Mouse (Mus musculus): Measurements from ENCODE around the gene Oxa1l. TPM values are rescaled to one million over a fixed set of nuclear protein-coding genes. Genes with fewer than 3 reads are reported as not detected.
"Not testable (repeated sequence)": the region's sequence is repeated elsewhere in the genome, so short reads cannot be mapped to it uniquely, and the experiment has no call there.

The Oxa1l gene
- total RNA-seq (2021), result 10 to 100 TPM; 61.3 to 65.4 TPM
- long read RNA-seq, experiment 1, transcript Oxa1l-201 (10 exons, 2,538 nt), result major isoform, 28 of 45 reads
- long read RNA-seq, experiment 1, partial matches to known transcripts, result 16 of 45 reads
- long read RNA-seq, experiment 1, other reads (novel, unspliced or antisense), result 1 of 45 reads
- long read RNA-seq, experiment 2, transcript Oxa1l-201 (10 exons, 2,538 nt), result major isoform, 39 of 64 reads
- long read RNA-seq, experiment 2, partial matches to known transcripts, result 20 of 64 reads
- long read RNA-seq, experiment 2, other reads (novel, unspliced or antisense), result 3 of 64 reads

DNA sequence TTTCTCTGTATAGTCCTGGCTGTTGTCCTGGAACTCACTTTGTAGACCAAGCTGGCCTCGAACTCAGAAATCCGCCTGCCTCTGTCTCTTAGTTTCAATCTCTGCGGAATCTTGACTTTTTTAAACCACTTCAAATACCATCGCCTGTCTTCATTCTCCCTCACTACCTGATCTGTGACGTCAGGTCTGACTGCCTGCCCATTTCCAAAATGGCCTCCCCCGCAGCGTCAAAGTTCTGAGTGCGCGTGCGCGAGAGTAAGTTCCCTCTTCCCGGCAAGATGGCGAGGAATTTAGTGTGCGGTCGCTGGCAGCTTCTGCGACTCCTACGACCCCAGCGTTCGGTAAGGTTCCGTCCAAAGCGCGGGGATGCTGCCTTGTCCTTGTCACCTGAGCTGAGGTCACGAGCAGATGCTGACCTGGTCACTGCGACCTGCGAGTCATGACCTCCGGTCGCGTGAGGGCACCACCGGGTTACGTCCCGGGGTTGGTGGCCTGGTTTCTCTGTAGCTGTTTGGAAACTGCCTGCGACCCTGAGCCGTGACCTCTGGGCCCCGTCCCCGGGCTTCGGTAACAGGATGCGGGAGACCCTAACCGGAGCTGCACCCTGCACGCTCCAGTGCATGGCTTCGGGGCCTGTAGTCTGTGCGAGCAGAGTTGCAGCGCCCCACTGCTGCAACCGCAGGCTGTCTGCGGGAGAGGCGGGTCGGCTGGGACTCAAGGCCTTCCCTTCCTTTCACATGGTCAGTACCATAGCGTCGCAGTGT is at the start of gene Oxa1l:
Gene Oxa1l, plus strand, starts transcription at position 258 of the 764 bp plus-strand sequence.
- DNase-seq (ENCODE audit: low spot score in 2 of 2), result peak; percentile 96 to 97
- intact Hi-C loops (cut with DNase I), result loop anchor here (5.0 kb wide), 1 partner anchor 108 kb away; the partner anchor contains the start of genes Abhd4 and Dad1

DNA sequence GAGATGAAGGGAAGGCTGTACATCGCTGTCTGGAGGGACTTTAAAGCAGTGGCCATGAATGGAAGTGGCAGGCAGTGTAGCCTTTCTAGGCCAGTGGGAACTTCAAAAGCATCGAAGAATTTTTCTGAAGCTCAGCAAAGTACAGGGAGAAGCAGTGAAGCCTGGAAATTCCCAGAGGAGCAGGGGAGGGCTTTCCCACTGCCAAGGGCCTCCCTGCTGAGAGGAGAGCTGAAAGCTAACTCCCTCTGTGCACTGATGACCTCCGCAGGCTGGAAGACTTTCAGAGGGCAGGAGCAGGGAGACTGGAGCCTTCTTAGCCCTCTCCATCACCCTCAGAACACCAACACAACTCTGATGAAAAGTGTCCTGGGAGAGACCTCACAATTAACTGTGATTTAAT is 48.9 kb upstream of the Oxa1l start:
- intact Hi-C loops (cut with DNase I), result no loop called here
- no peak for DNase-seq (ENCODE audit: low spot score in 2 of 2)

DNA sequence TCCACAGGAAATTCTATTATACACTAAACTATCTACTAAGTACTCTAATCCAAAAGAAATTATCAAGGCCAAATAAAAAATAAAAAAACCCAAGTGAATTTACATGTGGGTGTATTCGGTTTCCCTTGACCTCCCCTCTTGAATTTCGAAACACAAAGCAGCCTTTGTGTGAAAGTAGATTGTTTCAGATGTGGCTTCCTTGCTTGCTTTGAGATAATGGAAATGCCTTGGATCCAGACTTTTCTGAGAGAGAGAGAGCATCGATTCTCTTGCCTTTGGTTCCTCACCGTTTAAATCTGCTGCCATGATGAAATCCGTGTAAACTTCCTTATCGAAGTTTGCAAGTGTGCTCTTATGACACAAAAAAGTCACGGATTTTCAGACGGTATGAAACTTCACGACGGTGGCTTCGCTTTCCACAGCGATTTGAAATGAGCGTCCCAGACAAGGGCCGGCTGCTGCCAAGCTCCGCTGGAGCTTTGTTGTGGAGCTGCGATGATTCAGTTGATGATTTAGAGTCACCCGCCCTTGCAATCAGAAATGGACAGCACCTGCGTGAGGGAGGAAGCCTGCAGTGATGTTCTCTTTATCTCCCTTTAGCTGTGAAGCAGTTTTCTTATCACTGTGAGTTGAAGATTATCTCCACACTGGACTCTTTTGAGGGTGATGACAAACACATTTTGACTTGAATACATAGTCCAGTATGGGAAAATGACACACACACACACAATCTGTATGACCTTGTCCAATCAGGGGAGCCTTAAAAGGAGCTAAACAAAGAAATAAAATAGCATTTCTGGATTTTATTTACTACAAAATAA is 38.9 kb upstream of the Oxa1l start:
- intact Hi-C loops (cut with DNase I), result no loop called here
- no peak for DNase-seq (ENCODE audit: low spot score in 2 of 2)

DNA sequence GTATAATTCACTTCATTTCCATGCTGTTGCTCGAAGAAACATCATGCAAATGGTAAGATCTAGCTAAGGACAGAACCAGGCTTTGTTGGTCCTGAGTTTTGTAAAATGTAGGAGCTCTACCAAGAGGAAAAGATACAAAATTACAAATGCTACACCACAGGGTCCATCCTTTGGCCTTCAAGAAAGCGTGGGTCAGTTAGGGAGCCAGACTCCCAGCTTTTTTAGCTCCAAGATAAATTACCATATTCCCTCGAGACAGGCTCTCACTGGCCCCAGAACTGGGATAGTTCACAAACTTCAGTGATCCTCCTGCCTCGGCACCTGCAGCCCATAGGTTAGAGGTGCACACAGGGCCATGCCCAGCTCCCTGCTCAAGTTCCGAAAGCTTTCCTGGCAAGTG is 36.1 kb upstream of the Oxa1l start:
- intact Hi-C loops (cut with DNase I), result no loop called here
- no peak for DNase-seq (ENCODE audit: low spot score in 2 of 2)

DNA sequence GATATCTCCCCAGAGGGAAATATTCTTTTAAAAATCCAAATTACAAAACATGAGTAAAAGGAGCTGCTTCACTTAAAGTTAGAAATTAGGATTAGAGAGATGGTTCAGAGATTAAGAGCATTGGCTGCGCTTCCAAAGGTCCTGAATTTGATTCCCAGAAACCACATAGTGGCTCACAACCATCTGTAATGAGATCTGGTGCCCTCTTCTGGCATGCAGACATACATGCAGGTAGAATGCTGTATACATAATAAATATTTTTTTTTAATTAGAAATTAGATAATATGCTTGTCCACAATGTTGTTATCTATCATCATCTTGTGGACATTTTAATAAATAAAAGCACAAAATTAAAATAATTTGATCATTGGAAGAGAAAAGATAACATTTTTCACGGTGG is 32.1 kb upstream of the Oxa1l start:
- intact Hi-C loops (cut with DNase I), result no loop called here
- DNase-seq (ENCODE audit: low spot score in 2 of 2), result no peak

DNA sequence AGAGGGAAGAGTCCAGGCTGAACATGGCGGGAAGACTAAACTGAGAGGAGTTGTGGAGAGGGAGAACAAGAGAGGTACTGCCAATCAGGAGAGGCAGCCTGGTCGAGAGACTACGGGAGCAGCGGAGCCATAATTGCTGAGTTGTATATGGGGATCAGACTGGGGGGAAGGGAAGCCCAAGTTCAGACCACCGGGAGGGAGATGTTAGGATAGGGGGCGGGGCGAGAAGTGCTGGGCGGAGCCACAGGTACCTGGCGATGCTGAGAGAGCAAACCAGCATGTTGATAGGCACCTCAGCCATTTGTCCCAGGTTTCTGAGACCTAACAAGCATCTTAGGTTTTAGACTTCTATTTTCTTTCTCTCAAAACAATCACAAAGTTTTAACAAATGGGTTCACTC is 31.4 kb upstream of the Oxa1l start:
- intact Hi-C loops (cut with DNase I), result no loop called here

DNA sequence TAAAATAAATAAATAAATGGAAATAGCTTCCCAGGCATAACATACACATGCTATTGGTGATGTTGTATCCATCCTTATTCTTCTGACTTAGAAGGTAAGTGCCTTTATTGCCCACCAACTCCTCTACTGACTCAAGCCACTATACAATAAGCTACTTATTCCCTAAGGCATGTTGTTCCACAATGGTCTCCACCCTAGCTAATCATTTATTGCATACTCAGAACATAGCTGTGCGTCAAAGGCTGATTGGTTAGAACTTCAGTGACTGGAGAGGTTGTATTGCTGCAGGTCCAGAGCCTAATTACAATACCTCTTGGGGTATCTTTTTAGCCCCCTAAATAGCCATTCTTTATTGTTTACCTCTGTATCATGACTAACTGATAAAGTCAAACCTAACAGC is 29.5 kb upstream of the Oxa1l start:
- intact Hi-C loops (cut with DNase I), result no loop called here
- DNase-seq (ENCODE audit: low spot score in 2 of 2), result no peak

More for the DNA sequence above, 31.4 kb upstream of the Oxa1l start:
- no peak for DNase-seq (ENCODE audit: low spot score in 2 of 2)

DNA sequence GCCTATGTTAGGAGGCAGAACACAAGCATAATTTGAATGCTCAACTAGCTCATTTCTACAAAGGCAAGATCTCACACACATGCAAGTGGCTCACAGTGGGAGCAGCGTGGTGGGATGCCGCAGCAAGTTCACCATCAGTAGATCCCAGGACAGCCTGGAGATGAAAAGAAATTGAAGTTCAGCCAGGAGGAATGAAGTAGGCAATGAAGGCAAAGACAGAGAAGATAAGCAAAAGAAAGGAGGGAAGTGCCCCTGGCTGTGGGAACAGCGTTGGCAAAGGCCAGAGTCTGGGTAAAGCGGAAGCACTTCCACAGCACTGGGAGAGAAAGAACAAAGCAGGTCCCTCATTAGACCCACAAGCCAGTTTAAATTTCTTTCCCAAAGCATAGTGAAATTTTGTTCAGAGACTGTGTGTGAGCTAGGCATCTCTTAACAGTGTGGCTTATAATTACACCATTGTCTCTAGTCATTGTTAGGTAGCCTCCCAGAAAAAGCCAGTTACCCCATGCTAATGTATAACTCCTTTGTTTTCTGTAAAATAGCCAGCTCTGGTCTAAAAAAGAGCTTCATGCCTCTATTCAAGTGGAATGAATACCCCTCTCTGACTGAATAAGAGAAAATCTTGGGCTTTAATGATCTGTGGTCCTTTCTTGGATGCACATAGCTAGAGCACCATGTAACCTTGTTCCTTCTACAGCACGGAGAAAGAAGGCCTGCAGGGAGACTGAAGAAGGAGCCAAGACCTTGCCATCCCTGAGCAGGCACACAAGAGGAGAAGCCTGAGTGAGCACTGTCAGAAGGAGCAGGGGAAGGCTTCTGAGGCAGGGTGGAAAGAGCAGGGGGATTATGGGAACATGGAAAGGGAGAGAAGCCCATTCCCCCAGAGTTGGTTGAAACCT is 28.2 kb upstream of the Oxa1l start:
- intact Hi-C loops (cut with DNase I), result no loop called here

DNA sequence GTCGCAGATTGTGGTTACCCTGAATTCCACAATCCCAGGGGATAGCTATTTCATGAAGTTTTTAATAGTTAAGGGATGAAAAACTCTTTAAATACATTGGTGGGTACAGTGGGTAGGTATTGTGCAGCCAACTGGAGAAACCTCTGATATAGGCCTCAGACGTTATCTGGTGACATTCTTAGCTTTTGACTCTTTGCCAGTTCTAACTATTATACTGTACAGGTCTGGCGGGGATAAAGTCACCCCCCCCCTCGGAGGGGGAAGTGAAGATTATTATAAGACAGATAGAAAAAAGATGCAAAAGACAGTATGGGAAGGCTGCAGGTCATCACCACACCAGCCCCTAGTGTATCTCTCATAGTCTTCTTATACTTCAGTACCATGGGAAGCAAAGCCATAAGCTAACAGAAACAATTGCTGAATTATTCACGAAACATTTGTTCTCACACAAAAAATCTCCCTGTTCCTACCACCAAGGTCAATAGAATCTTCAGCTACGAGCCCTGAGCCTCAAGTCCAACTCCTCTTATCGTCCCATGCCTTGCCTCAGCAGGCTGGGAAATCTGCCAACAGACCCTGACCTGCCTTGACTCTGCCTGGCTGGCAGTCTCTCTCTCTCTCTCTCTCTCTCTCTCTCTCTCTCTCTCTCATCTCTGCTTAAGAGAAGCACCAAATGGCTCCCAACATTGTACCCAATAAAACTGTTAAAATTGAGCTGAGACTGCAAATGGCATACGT is 27.0 kb upstream of the Oxa1l start:
- no peak for DNase-seq (ENCODE audit: low spot score in 2 of 2)
- intact Hi-C loops (cut with DNase I), result no loop called here

More for the DNA sequence above, 28.2 kb upstream of the Oxa1l start:
- no peak for DNase-seq (ENCODE audit: low spot score in 2 of 2)

DNA sequence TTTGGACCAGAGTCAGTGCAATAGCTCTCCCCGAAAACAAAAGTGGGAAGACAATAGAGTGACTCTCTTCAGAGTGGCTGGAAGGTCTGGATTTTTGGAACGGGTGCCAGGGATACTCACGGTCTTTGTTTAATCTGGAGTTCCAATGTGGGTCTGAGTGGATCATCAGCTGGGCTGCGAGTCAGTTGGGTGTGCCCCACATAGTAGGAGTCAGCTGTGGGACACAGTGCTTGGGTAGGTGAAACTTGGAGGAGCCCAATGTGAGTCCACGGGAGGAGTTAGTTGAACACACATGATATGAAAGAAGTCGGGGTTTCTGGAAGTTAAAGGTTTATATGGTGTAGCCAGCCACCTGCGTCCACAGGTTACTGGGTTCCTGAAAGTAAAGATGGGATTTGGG is 19.8 kb upstream of the Oxa1l start:
- DNase-seq (ENCODE audit: low spot score in 2 of 2), result no peak
- intact Hi-C loops (cut with DNase I), result no loop called here

DNA sequence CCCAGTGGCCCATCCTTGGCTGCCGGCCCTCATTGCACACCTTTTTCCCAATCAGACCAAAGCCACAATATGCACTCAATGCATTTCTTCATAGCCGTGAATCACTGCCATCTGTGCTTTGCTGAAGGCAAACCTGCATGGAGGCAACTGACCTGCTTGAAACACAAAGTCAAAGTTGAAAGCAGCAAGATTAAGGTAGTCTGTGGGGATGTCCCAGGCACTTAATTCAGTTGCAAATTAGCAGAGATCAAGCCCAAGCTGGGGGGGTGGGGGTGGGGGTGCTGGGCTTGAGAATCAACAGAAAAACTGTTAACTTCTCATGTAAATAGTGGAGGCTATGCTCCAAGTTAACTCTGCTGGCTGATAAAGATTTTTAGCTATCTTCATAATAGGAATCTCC is 18.8 kb upstream of the Oxa1l start:
- DNase-seq (ENCODE audit: low spot score in 2 of 2); intact Hi-C loops (cut with DNase I): not testable (repeated sequence)

DNA sequence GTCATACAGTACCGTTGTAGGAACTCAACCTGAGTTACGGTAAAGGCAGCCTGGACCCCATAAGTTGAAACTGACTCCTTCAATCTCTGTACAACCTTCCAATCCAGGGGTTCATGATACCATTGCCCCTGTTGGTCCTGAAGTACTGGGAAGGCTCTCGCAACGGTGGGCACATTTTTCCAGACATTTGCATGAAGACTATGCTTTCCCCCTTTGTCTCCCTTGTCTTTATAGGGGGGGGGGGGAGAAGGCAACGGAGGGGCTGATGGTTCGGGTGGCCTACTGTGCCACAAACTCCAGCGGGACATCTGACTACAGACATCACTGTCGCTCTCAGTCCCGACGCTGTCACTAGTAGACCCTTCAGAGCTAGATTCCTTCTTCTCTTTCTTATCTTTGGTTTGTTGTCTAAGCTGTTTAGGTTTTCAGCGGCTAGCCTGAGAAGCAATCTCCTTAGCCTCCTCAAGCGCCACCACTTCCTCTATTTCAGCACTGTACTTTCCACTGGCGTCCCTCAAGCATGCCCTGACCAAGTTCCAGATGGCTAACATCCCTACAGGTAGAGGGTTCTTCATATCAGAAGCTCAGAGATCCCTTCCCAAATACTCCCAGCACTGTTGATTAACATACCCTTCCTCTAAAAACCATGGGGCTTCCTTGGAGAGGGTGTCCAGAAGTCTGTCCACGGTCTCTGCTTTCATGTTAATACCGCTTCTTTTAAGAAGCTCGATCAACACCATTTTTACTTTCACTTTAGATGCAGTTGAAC is 9.7 kb upstream of the Oxa1l start:
- intact Hi-C loops (cut with DNase I); DNase-seq (ENCODE audit: low spot score in 2 of 2): not testable (repeated sequence)

DNA sequence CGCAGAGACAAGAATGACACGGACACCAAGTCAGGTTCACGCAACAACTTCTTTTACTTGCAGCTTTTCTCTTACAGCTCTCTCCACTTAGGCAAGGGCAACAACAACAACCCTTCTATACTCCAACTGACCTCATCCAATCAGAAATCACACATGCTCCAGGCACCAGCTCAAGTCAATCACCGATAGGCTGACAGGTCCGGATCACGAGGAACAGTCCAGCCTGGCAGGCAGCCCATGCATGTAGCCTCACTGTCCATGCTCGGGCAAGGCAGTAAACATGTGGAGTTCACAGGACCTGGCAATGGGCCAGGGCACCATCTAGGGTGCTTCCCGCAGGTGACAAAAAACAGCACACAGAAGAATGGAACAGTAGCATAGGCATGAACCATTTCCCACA is 8.3 kb upstream of the Oxa1l start:
- DNase-seq (ENCODE audit: low spot score in 2 of 2), result no peak
- intact Hi-C loops (cut with DNase I), result no loop called here

DNA sequence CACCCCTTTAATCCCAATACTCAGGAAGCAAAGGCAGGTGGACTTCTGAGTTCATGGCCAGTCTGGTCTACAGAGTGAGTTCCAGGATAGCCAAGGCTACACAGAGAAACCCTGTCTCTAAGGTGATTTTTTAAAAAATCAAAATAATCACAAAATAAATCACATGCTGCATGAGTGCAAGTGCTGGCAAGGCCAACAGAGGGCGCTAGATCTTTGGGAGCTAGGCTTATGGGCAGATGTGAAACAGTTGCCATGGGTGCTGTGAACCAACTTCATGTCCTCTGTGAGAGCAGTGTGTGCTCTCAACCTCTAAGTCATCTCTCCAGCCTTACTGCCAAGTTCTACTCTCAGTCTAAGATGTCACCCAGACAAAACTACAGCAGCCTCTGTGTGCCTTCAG is 6.2 kb upstream of the Oxa1l start:
- intact Hi-C loops (cut with DNase I), result no loop called here
- no peak for DNase-seq (ENCODE audit: low spot score in 2 of 2)

DNA sequence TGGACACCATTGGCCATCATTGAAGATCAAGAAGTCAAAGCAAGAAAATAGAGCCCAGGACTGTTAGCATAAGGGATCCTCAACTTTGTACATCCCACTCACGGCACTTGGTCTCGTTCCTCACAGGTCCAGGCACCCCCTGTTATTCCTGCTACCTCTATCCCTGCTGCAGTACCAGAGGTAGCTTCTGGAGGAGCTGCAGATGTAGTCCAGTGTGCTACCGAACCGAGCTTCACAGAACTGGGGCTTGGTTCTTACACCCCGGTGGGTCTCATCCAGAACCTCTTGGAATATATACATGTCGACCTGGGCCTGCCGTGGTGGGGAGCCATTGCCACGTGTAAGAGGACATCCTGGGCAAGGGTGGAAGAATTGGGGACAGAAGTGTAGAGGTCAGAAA is 2.5 kb downstream of the Oxa1l start:
- DNase-seq (ENCODE audit: low spot score in 2 of 2), result no peak
- intact Hi-C loops (cut with DNase I), result loop anchor here (5.0 kb wide), 1 partner anchor 111 kb away; the partner anchor contains the start of genes Abhd4 and Dad1

DNA sequence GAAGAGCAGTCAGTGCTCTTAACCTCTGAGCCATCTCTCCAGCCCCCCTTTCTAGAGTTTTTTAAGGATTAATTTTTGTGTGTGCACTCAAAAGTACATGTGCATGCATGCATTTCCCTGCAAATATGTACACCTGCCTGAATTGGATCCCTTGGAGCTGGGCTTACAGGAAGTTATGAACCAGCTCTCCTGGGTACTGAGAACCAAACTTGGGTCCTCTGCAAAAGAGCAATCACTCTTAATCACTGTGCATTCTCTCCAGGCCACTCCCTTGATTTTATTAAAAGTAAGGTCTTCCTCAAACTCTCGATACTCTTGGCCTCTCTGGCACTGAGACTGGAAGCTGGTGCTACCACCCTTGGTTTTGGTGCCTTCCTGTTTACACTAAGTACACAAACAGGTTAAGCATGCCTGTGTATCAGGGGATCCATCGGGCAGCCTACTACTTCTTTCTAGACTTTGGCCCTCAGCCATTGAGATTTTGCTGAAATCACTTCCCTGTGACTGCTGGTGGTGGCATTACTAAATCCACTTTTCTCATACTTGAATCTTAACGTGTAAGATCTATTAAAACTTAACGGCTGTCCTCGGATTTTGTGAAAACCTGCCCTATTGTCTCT is 4.5 kb downstream of the Oxa1l start:
- intact Hi-C loops (cut with DNase I), result loop anchor here (5.0 kb wide), 1 partner anchor 47 kb away; no protein-coding TSS in a partner anchor
- DNase-seq (ENCODE audit: low spot score in 2 of 2), result no peak

DNA sequence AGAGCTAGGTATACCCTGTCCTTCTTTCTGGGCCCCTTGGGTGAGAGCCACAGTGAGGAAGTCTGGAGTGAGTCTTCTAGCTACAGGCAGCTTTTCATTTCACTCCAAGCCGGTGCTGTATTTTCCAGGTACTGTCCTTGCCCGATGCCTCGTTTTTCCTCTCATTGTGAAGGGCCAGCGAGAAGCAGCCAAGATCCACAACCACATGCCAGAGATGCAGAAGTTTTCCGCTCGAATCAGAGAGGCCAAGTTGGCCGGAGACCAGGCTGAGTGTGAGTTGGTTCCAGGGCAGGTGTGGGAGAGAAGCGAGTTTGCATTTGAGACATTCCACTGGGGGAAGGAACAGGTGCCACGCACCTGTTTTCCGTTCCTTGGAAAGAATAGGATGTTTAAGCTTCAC is 5.9 kb downstream of the Oxa1l start:
- intact Hi-C loops (cut with DNase I), result loop anchor here (5.0 kb wide), 1 partner anchor 46 kb away; no protein-coding TSS in a partner anchor
- no peak for DNase-seq (ENCODE audit: low spot score in 2 of 2)
